Mouse (Mus musculus) olfactory bulb, adult 2 months (tissue): ENCODE measurements around the gene Gpr173.
"Not testable (repeated sequence)": the region's sequence is repeated elsewhere in the genome, so short reads cannot be mapped to it uniquely, and the experiment has no call there.

Source experiments
- CTCF ChIP-seq: fragments of 200-500 bp; IDR thresholded peaks from 2 replicates; pipeline ENCODE4 v1.5.1; 2012; ENCODE audit warnings: low read depth, mild to moderate bottlenecking, low read length, moderate library complexity; ENCODE audit not compliant: insufficient read depth
- POLR2A ChIP-seq: fragments of 200-500 bp; IDR thresholded peaks from 2 replicates; pipeline ENCODE4 v1.6.1; 2012; ENCODE audit warnings: mild to moderate bottlenecking, low read depth, low read length, moderate library complexity; ENCODE audit not compliant: insufficient read depth

- not testable (repeated sequence) for TF ChIP-seq CTCF, POLR2A
Measured at GRCm38 (mm10) chrX:152329400-152329799, 39.1 kb downstream of the Gpr173 start.
